Mouse (Mus musculus) liver, embryonic 12.5 days (tissue): ENCODE data around the gene Rfx1. TPM values are rescaled to one million over a fixed set of nuclear protein-coding genes. Genes with fewer than 3 reads are reported as not detected.
A peak's percentile ranks its signal among the peaks of the same experiment; 100 is the strongest.

Experiments
- ATAC-seq: fragments of 200-750 bp; cut with Nextera tagmentation; 2 replicates; pipeline ENCODE4 v1.8.0; 2017; ENCODE audit warnings: moderate number of reproducible peaks, mild to moderate bottlenecking, moderate library complexity
- H3K27ac ChIP-seq: fragments of 300-500 bp; sonication (generic); 2 replicates; pipeline ENCODE4 v1.5.1; 2016; ENCODE audit warnings: mild to moderate bottlenecking
- H3K27me3 ChIP-seq: fragments of 300-500 bp; sonication (generic); replicated peaks from 2 replicates; pipeline ENCODE4 v1.6.1; 2016; ENCODE audit warnings: mild to moderate bottlenecking, moderate library complexity
- H3K36me3 ChIP-seq: fragments of 300-500 bp; sonication (generic); 2 replicates; pipeline ENCODE4 v1.6.1; 2016; ENCODE audit warnings: mild to moderate bottlenecking, moderate library complexity
- H3K4me1 ChIP-seq: fragments of 300-500 bp; sonication (generic); 2 replicates; pipeline ENCODE4 v1.6.1; 2016
- H3K4me2 ChIP-seq: fragments of 300-500 bp; sonication (generic); 2 replicates; pipeline ENCODE4 v1.6.1; 2016; ENCODE audit warnings: mild to moderate bottlenecking, moderate library complexity
- H3K4me3 ChIP-seq: fragments of 300-500 bp; sonication (generic); 2 replicates; pipeline ENCODE4 v1.5.1; 2016; ENCODE audit warnings: mild to moderate bottlenecking, moderate library complexity
- H3K9ac ChIP-seq: fragments of 300-500 bp; sonication (generic); 2 replicates; pipeline ENCODE4 v1.6.1; 2016; ENCODE audit warnings: mild to moderate bottlenecking, moderate library complexity
- H3K9me3 ChIP-seq: fragments of 300-500 bp; sonication (generic); replicated peaks from 2 replicates; pipeline ENCODE4 v1.6.1; 2016; ENCODE audit warnings: mild to moderate bottlenecking, moderate library complexity
- WGBS: fragments of 180-500 bp; shearing (Covaris S2); methylation state at CpG from one replicate; pipeline ENCODE4 v1.1.7; 2016; ENCODE audit not compliant: insufficient replicate concordance; 5-methylcytosine and 5-hydroxymethylcytosine counted together
- polyA plus RNA-seq: library from polyadenylated mRNA; unstranded; fragments of >200 nt; fragmentation: Nextera tagmentation; extraction: Ambion mirVana; gene quantifications from 2 replicates; pipeline ENCODE4 v1.2.1, GENCODE M21; 2016

Rfx1 gene
- polyA plus RNA-seq, 1 experiment from 2014 or later = 4.1 TPM

DNA sequence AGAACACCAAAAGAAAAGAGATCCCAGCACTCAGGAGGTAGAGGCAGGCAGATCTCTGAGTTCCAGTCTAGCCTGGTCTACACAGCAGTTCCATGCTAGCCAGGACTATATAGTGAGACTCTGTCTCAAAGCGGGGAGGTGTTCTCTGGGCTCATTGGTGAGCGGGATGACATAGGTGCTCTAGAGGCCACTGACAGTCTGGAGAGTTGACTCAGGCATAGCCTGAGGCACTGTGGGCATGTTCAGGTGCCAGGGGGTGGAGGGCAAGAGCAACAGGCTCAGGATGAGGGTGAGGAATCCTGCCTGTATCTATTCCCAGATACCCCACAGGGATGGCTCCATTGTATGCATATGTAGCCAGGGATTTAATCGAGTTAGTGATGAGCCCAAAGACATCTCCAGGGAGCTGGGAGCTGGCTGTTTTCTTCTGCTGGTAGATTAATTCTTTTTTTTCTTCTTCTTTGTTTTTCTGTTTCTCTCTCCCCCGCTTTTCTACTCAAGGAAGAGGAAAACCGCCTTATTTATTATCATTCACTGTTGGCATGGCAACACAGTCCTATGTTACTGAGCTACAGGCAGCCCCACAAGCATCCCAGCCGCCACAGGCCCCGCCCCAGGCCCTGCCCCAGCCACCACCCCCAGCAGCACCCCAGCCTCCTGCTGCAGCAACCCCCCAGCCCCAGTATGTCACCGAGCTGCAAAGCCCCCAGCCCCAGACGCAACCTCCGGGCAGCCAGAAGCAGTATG is 6.8 kb downstream of the Rfx1 start:
- Histone ChIP-seq H3K4me3 (no peak overlapping the region), H3K9ac (no peak overlapping the region), H3K9me3 (no peaks in the 10 kb centered on the region), H3K27me3 (no peaks in the 10 kb centered on the region), H3K27ac (no peak overlapping the region), H3K4me1 (peaks cover 37% of the 10 kb centered on the region), H3K36me3 (peaks cover 18% of the 10 kb centered on the region), H3K4me2 (no peak overlapping the region)
- 65% methylated on average over 10 of the region's 10 CpGs for WGBS
- ATAC-seq = no peak

GRCm38 (mm10) chr8:84076412-84076811 is 9.8 kb downstream of the Rfx1 start:
- no peak for ATAC-seq
- peaks cover 42% of the 10 kb centered on the region for H3K36me3 ChIP-seq
- no peaks in the 10 kb centered on the region for H3K27me3 ChIP-seq
- no peak overlapping the region for H3K9ac ChIP-seq
- no peak overlapping the region for H3K4me2 ChIP-seq
- no peak overlapping the region for H3K27ac ChIP-seq
- WGBS = 64% methylated on average over 1 of the region's 1 CpGs
- H3K9me3 ChIP-seq = no peaks in the 10 kb centered on the region
- H3K4me1 ChIP-seq = peaks cover 10% of the 10 kb centered on the region
- H3K4me3 ChIP-seq = no peak overlapping the region

DNA sequence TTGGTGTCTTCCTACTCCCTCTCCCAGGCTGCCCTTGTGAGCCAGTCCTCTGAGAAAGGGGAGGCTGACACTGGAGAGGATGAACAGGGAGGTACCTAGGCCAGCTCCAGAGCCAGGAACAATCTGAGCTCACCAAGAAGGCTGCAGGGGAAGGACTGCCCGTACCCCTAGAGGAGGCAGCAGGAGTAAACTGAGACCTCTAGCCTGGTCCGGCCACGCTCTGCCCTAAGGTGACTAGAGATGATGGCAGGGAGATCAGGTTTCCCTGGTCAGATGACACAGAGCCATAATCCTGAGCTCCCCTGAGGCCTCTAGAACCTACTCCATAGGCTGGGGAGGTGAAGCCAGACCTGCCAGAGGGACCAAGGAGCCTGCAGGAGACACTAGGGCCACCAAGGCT is 10.2 kb downstream of the Rfx1 start:
- Histone ChIP-seq H3K4me3 (no peak overlapping the region), H3K9me3 (no peaks in the 10 kb centered on the region), H3K9ac (no peak overlapping the region), H3K4me1 (peaks cover 6% of the 10 kb centered on the region), H3K36me3 (peaks cover 45% of the 10 kb centered on the region), H3K4me2 (no peak overlapping the region), H3K27ac (no peak overlapping the region), H3K27me3 (no peaks in the 10 kb centered on the region)
- no peak for ATAC-seq
- WGBS = 88% methylated on average over 3 of the region's 3 CpGs

DNA sequence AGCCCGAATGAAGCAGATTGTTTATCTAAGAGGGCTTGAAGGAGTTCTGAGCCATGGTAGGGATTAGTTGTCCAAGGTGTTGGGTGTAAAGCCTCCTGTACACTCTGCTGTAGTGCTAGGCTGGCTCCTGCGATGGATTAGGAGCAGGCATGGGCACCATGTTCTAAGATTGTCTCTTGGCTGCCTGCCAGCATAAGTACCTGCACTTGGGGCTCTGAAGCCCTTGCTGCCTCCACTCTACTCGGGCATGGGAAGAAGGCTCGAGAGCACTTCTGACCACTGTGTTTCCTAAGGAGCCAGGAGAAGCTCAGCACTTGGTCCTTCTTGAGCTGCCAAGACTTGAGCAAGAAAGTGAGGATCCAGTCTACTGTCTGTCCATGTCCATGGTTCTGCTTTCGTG is 12.6 kb downstream of the Rfx1 start:
- H3K9me3 ChIP-seq = no peaks in the 10 kb centered on the region
- H3K27me3 ChIP-seq = no peaks in the 10 kb centered on the region
- WGBS = 76% methylated on average over 5 of the region's 5 CpGs
- no peaks in the 10 kb centered on the region for H3K4me1 ChIP-seq
- no peak overlapping the region for H3K4me2 ChIP-seq
- no peak for ATAC-seq
- no peak overlapping the region for H3K4me3 ChIP-seq
- H3K36me3 ChIP-seq = peaks cover 64% of the 10 kb centered on the region
- H3K27ac ChIP-seq = no peak overlapping the region
- H3K9ac ChIP-seq = no peak overlapping the region

DNA sequence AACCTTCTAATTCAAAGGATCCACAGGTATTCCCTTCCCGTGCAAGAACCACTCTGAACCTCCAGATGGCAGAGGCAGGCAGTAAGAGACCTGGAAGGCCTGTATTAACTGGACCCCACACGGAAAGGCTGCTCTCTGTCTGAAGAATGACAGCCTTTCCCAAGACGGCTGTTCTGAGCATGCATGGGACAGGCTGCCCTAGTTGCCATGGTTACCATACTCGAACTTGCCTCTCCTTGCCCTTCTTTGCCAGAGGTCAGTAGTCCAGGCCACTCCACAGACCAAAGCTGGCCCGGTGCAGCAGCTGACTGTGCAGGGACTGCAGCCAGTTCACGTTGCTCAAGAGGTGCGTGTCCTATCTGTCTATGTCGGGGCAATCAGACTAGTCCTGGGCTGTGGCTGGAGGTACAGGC is 17.2 kb downstream of the Rfx1 start:
- H3K4me1 ChIP-seq = no peaks in the 10 kb centered on the region
- H3K9me3 ChIP-seq = no peaks in the 10 kb centered on the region
- peaks cover 95% of the 10 kb centered on the region for H3K36me3 ChIP-seq
- ATAC-seq = peak; percentile 21; the same call in 1 of the 2 replicates
- H3K9ac ChIP-seq = no peak overlapping the region
- no peaks in the 10 kb centered on the region for H3K27me3 ChIP-seq
- no peak overlapping the region for H3K27ac ChIP-seq
- no peak overlapping the region for H3K4me3 ChIP-seq
- 67% methylated on average over 8 of the region's 8 CpGs for WGBS
- no peak overlapping the region for H3K4me2 ChIP-seq

DNA sequence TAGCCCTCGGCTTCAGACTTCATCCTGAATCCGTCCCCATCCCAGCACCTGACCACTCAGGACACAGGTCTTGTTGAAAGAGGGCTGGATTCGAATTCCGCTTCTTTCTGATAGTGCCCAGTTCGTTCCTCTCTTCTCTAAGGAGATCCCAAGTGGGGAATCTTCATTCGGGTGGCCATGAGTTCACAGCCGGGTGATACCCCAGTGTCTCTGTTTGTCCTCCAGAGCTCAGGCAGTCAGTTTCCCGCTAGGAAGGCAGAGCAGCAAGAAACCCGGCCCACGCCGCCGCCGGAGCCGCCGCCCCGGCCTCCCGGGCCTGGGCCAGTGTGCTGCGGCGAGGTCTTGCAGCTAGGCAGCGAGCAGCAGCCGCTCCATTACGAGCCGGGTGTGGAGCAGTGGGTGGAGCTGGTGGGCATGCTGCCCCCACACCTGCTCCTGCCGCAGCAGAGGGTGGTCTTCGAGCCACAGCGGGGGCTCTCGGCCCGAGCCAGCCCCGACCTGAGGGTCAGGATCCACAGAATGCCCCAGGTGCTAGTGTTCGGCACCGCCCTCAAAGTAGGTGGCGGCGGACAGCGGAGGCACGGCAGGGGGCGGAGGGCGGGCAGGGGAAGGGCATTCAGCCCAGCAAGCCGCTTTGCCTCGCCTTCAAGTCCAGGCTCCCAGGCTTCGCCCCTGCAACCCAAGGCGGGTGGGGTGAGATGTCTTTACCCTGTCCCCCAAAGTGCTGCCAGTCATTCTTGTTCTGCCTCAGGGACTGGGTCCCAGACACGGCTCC is 17.9 kb downstream of the Rfx1 start:
- 75% methylated on average over 42 of the region's 42 CpGs for WGBS
- H3K9me3 ChIP-seq = no peaks in the 10 kb centered on the region
- ATAC-seq = no peak
- no peak overlapping the region; the same call in 1 of the 2 replicates for H3K4me2 ChIP-seq
- H3K27ac ChIP-seq = no peak overlapping the region
- H3K4me3 ChIP-seq = no peak overlapping the region
- H3K4me1 ChIP-seq = no peaks in the 10 kb centered on the region
- no peak overlapping the region for H3K9ac ChIP-seq
- H3K27me3 ChIP-seq = no peaks in the 10 kb centered on the region
- peaks cover 94% of the 10 kb centered on the region for H3K36me3 ChIP-seq

DNA sequence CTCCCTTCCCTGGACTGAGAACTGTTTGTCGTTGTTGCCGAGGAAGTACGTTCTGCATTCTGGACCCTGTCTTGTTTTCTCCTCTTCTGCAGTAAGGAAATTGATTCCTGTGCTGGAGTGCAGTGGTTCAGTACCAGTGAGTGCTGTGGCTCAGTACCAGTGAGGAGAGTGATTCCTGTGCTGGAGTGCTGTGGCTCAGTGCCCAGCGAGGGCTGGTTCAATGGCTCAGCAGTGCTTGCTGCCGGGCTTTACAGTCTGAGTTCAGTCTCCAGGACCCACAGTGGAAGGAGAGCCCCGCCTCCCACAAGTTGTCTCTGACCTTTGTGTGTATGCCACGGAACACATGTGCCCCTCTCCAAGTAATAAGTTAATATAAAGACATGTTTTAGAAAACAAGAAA is 20.5 kb downstream of the Rfx1 start:
- H3K27ac ChIP-seq = no peak overlapping the region
- H3K27me3 ChIP-seq = no peaks in the 10 kb centered on the region
- no peaks in the 10 kb centered on the region for H3K9me3 ChIP-seq
- peaks cover 91% of the 10 kb centered on the region for H3K36me3 ChIP-seq
- no peak overlapping the region for H3K4me3 ChIP-seq
- H3K9ac ChIP-seq = no peak overlapping the region
- no peak overlapping the region for H3K4me2 ChIP-seq
- WGBS = 84% methylated on average over 7 of the region's 7 CpGs
- no peak for ATAC-seq
- no peaks in the 10 kb centered on the region for H3K4me1 ChIP-seq

- 89% methylated on average over 14 of the region's 14 CpGs for WGBS
- H3K36me3 ChIP-seq = peaks cover 91% of the 10 kb centered on the region
These were observed 21.2 kb downstream of the Rfx1 start for GRCm38 (mm10) chr8:84087821-84088220.

DNA sequence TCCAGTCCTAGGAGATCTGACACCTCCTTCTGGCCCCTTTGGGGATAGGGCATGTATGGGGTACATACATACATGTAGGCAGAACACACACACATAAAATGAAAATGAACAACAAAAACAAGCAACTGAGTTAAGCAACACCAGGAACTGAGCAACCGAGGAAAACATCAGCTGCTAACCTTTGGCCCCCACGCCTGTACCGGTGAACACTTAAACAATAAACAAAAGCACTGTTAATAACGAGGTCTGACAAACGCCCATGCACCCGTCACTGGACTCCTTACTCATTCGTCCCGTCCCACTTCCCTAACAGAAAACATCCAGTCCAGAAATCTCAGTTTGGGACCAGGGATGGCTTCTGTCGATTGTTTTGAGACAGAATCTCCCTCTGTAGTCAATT is 22.6 kb downstream of the Rfx1 start:
- Histone ChIP-seq H3K36me3 (peaks cover 91% of the 10 kb centered on the region), H3K9me3 (no peaks in the 10 kb centered on the region)
- WGBS = 76% methylated on average over 9 of the region's 9 CpGs

More at GRCm38 (mm10) chr8:84087821-84088220, 21.2 kb downstream of the Rfx1 start:
- Histone ChIP-seq H3K9me3 (no peaks in the 10 kb centered on the region), H3K4me1 (no peaks in the 10 kb centered on the region), H3K9ac (no peak overlapping the region), H3K27ac (no peak overlapping the region), H3K4me2 (no peak overlapping the region), H3K27me3 (no peaks in the 10 kb centered on the region), H3K4me3 (no peak overlapping the region)
- ATAC-seq = no peak

DNA sequence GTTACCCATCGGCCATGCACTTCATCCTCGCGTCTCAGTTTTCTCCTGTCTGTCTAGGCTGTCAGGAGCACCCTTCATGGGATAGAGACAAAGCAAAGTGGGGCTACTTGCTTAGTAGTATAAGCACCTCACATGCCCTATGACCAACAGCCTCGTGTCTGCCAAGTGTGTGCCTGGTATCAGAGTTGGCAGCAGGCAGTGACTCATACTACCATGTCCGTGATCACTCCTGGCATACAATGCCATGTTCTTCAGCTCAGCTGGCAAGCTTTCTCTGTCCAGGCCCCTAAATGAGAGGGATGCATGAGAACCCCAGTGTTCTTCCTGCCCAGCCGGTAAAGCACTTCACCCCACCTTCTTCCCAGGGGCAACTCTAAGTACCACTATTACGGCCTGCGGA is 24.0 kb downstream of the Rfx1 start:
- H3K4me1 ChIP-seq = no peaks in the 10 kb centered on the region
- no peak for ATAC-seq
- peaks cover 91% of the 10 kb centered on the region for H3K36me3 ChIP-seq

More for the DNA sequence above, 22.6 kb downstream of the Rfx1 start:
- Histone ChIP-seq H3K4me2 (no peak overlapping the region), H3K27ac (no peak overlapping the region), H3K4me1 (no peaks in the 10 kb centered on the region), H3K27me3 (no peaks in the 10 kb centered on the region), H3K4me3 (no peak overlapping the region), H3K9ac (no peak overlapping the region)
- ATAC-seq = no peak

GRCm38 (mm10) chr8:84096061-84096460 is 29.4 kb downstream of the Rfx1 start:
- H3K4me1 ChIP-seq = no peaks in the 10 kb centered on the region
- no peak overlapping the region for H3K27ac ChIP-seq
- 70% methylated on average over 8 of the region's 8 CpGs for WGBS
- no peaks in the 10 kb centered on the region for H3K27me3 ChIP-seq
- H3K9ac ChIP-seq = no peak overlapping the region
- H3K36me3 ChIP-seq = peaks cover 87% of the 10 kb centered on the region
- H3K9me3 ChIP-seq = no peaks in the 10 kb centered on the region
- no peak overlapping the region for H3K4me3 ChIP-seq
- H3K4me2 ChIP-seq = no peak overlapping the region
- ATAC-seq = no peak

More for the DNA sequence above, 24.0 kb downstream of the Rfx1 start:
- Histone ChIP-seq H3K27ac (no peak overlapping the region), H3K9ac (no peak overlapping the region), H3K27me3 (no peaks in the 10 kb centered on the region), H3K4me2 (no peak overlapping the region), H3K4me3 (no peak overlapping the region), H3K9me3 (no peaks in the 10 kb centered on the region)
- WGBS = 79% methylated on average over 8 of the region's 8 CpGs

- no peak for ATAC-seq
- H3K27me3 ChIP-seq = no peaks in the 10 kb centered on the region
- peaks cover 10% of the 10 kb centered on the region for H3K4me1 ChIP-seq
- peaks cover 86% of the 10 kb centered on the region for H3K36me3 ChIP-seq
- H3K27ac ChIP-seq = no peak overlapping the region
- no peak overlapping the region for H3K9ac ChIP-seq
- H3K9me3 ChIP-seq = no peaks in the 10 kb centered on the region
- WGBS = 81% methylated on average over 7 of the region's 7 CpGs
- no peak overlapping the region for H3K4me2 ChIP-seq
- H3K4me3 ChIP-seq = no peak overlapping the region
These were observed 31.7 kb downstream of the Rfx1 start for GRCm38 (mm10) chr8:84098376-84098775.
